Mouse (Mus musculus) CD8-positive naive resting alpha-beta T cell, adult 57 days (primary cell): ENCODE measurements around the gene Krtap10-10. TPM values are rescaled to one million over a fixed set of nuclear protein-coding genes. Genes with fewer than 3 reads are reported as not detected.

Experiments
- total RNA-seq: library from RNA; stranded (reverse); gene quantifications from one replicate; pipeline ENCODE4 v1.2.4, GENCODE M21; 2023

The Krtap10-10 gene
- total RNA-seq: not detected

GRCm38 (mm10) chr10:77835647-77836046, at the start of gene Krtap10-10:
Krtap10-10 (plus strand) TSS chr10:77835947.

GRCm38 (mm10) chr10:77787876-77788275, 47.9 kb upstream of the Krtap10-10 start, which contains the start of gene Gm7137:
Gm7137 (minus strand) TSS chr10:77788200.

GRCm38 (mm10) chr10:77794976-77795375, 40.8 kb upstream of the Krtap10-10 start, which contains the start of gene Gm9639:
Gm9639 (minus strand) TSS chr10:77795076.

GRCm38 (mm10) chr10:77798921-77799508, 36.7 kb upstream of the Krtap10-10 start, which contains the start of gene Gm19668:
Gm19668 (minus strand) TSS chr10:77799133.

GRCm38 (mm10) chr10:77811743-77812142, 24.0 kb upstream of the Krtap10-10 start, which contains the start of gene Gm9507:
Gm9507 (minus strand) TSS chr10:77811843.

GRCm38 (mm10) chr10:77814382-77814781, 21.4 kb upstream of the Krtap10-10 start, which contains the start of gene Gm2696:
Gm2696 (plus strand) TSS chr10:77814682.

GRCm38 (mm10) chr10:77826951-77827350, 8.8 kb upstream of the Krtap10-10 start, which contains the start of gene Krtap10-4:
Krtap10-4 (minus strand) TSS chr10:77827095.

GRCm38 (mm10) chr10:77846503-77846902, 10.8 kb downstream of the Krtap10-10 start, which contains the start of gene Gm36176:
Gm36176 (plus strand) TSS chr10:77846803.

GRCm38 (mm10) chr10:77852559-77852958, 16.8 kb downstream of the Krtap10-10 start, which contains the start of gene Gm10318:
Gm10318 (plus strand) TSS chr10:77852859.

GRCm38 (mm10) chr10:77861675-77862074, 25.9 kb downstream of the Krtap10-10 start, which contains the start of gene Gm3285:
Gm3285 (plus strand) TSS chr10:77861975.

Other genes starting within 250 kb of the Krtap10-10 start
- 49.8 TPM for gene Sumo3, start 229.8 kb upstream of the Krtap10-10 start, total RNA-seq
- gene Gm49325, start 229.8 kb upstream of the Krtap10-10 start, total RNA-seq: 2.4 TPM
- gene Ube2g2, start 213.7 kb upstream of the Krtap10-10 start, total RNA-seq: 41.4 TPM
- 1.2 TPM for gene Tspear, start 149.4 kb upstream of the Krtap10-10 start, total RNA-seq
- gene Gm19402, start 145.2 kb upstream of the Krtap10-10 start, total RNA-seq: not detected
- gene Gm9508, start 138.7 kb upstream of the Krtap10-10 start, total RNA-seq: not detected
- not detected for gene Gm10272, start 129.3 kb upstream of the Krtap10-10 start, total RNA-seq
- gene Gm10024, start 124.5 kb upstream of the Krtap10-10 start, total RNA-seq: not detected
- gene Gm10142, start 120.1 kb upstream of the Krtap10-10 start, total RNA-seq: not detected
- not detected for gene Krtap12-1, start 115.3 kb upstream of the Krtap10-10 start, total RNA-seq
- not detected for gene Gm10100, start 109.5 kb upstream of the Krtap10-10 start, total RNA-seq
- not detected for gene Gm18596, start 93.3 kb upstream of the Krtap10-10 start, total RNA-seq
- not detected for gene Gm9736, start 84.6 kb upstream of the Krtap10-10 start, total RNA-seq
- gene Gm3233, start 76.3 kb upstream of the Krtap10-10 start, total RNA-seq: not detected
- gene Gm3238, start 64.6 kb upstream of the Krtap10-10 start, total RNA-seq: not detected
- gene Gm7138, start 59.0 kb upstream of the Krtap10-10 start, total RNA-seq: not detected
- gene Gm3250, start 53.4 kb upstream of the Krtap10-10 start, total RNA-seq: not detected
- not detected for gene Gm7137, start 47.7 kb upstream of the Krtap10-10 start, total RNA-seq
- not detected for gene Gm9639, start 40.9 kb upstream of the Krtap10-10 start, total RNA-seq
- not detected for gene Gm19668, start 36.8 kb upstream of the Krtap10-10 start, total RNA-seq
- gene Gm9507, start 24.1 kb upstream of the Krtap10-10 start, total RNA-seq: not detected
- gene Gm2696, start 21.3 kb upstream of the Krtap10-10 start, total RNA-seq: not detected
- gene Krtap10-4, start 8.9 kb upstream of the Krtap10-10 start, total RNA-seq: not detected
- not detected for gene Gm36176, start 10.9 kb downstream of the Krtap10-10 start, total RNA-seq
- gene Gm10318, start 16.9 kb downstream of the Krtap10-10 start, total RNA-seq: not detected
- not detected for gene Gm3285, start 26.0 kb downstream of the Krtap10-10 start, total RNA-seq
- not detected for gene Lrrc3, start 66.6 kb downstream of the Krtap10-10 start, total RNA-seq
- gene Trpm2, start 134.6 kb downstream of the Krtap10-10 start, total RNA-seq: 2.8 TPM
- 10.4 TPM for gene 1810043G02Rik, start 142.6 kb downstream of the Krtap10-10 start, total RNA-seq
- 64.9 TPM for gene Pfkl, start 174.1 kb downstream of the Krtap10-10 start, total RNA-seq
- not detected for gene Dnmt3l, start 206.0 kb downstream of the Krtap10-10 start, total RNA-seq
- gene Aire, start 207.7 kb downstream of the Krtap10-10 start, total RNA-seq: 0.61 TPM
- 13.0 TPM for gene Icosl, start 233.4 kb downstream of the Krtap10-10 start, total RNA-seq